Comparison of ENCODE assay signal across 10 mouse cellular contexts in genomic region chr5:124012885-124013284, GRCm38 (mm10). TPM values are rescaled to one million over a fixed set of nuclear protein-coding genes. Genes with fewer than 3 reads are reported as not detected.
DNase-seq lines count a peak whose midpoint lies in the region; ATAC-seq and TF ChIP-seq lines count a peak whose summit lies in the region.
"Had no signal": no experiment of that assay in that cellular context is flagged by ENCODE, and none has a peak within 500 bp of the region (broad histone marks: within the 10 kb centered on the region; RNA-seq: fewer than 3 reads in every experiment).

No protein-coding gene starts in this region.

- H3K4me2 ChIP-seq in heart, embryonic 11.5 days = no peak overlapping the region; the same call in 1 of the 2 replicates
- no peak overlapping the region for H3K4me2 ChIP-seq in limb, embryonic 14.5 days (replicated peaks; ENCODE audit: low read depth, low read length, severe bottlenecking)
- H3K4me2 ChIP-seq in stomach, embryonic 15.5 days = no peak overlapping the region

- no peak overlapping the region for H3K4me3 ChIP-seq in heart, embryonic 11.5 days (ENCODE audit: low read depth, low read length)
- peak overlapping the region; percentile 89 for H3K4me3 ChIP-seq in megakaryocyte, embryonic 14.5 days (replicated peaks)
- H3K4me3 ChIP-seq in limb, embryonic 14.5 days (replicated peaks; ENCODE audit: low read length) = no peak overlapping the region
- no peak overlapping the region for H3K4me3 ChIP-seq in stomach, embryonic 15.5 days (replicated peaks)
- H3K4me3 ChIP-seq: embryonic facial prominence, embryonic 12.5 days had no signal

- H3K36me3 ChIP-seq in heart, embryonic 11.5 days (ENCODE audit: control insufficient read depth, insufficient read depth, low read length) = peaks cover 11% of the 10 kb centered on the region
- peaks cover 93% of the 10 kb centered on the region for H3K36me3 ChIP-seq in megakaryocyte, embryonic 14.5 days (replicated peaks; ENCODE audit: low read length)
- H3K36me3 ChIP-seq in limb, embryonic 14.5 days (ENCODE audit: control insufficient read depth, insufficient read depth, low read length) = peaks cover 27% of the 10 kb centered on the region
- peaks cover 14% of the 10 kb centered on the region for H3K36me3 ChIP-seq in stomach, embryonic 15.5 days

- no peaks in the 10 kb centered on the region for H3K9me3 ChIP-seq in heart, embryonic 11.5 days (replicated peaks; ENCODE audit: control insufficient read depth, low read length)
- H3K9me3 ChIP-seq in megakaryocyte, embryonic 14.5 days = no peaks in the 10 kb centered on the region
- no peaks in the 10 kb centered on the region for H3K9me3 ChIP-seq in limb, embryonic 14.5 days (ENCODE audit: control insufficient read depth, low read length)
- no peaks in the 10 kb centered on the region for H3K9me3 ChIP-seq in stomach, embryonic 15.5 days
- H3K9me3 ChIP-seq: embryonic facial prominence, embryonic 12.5 days had no signal

- no peak overlapping the region for H3K9ac ChIP-seq in heart, embryonic 11.5 days (ENCODE audit: low read depth, low read length)
- H3K9ac ChIP-seq in limb, embryonic 14.5 days (ENCODE audit: low read depth, low read length, severe bottlenecking) = no peak overlapping the region
- H3K9ac ChIP-seq in stomach, embryonic 15.5 days = no peak overlapping the region
- H3K9ac ChIP-seq: embryonic facial prominence, embryonic 12.5 days had no signal

- peaks cover 82% of the 10 kb centered on the region for H3K4me1 ChIP-seq in heart, embryonic 11.5 days (ENCODE audit: control insufficient read depth, insufficient read depth, low read length)
- H3K4me1 ChIP-seq in megakaryocyte, embryonic 14.5 days = peaks cover 97% of the 10 kb centered on the region
- peaks cover 46% of the 10 kb centered on the region for H3K4me1 ChIP-seq in limb, embryonic 14.5 days (ENCODE audit: control insufficient read depth, insufficient read depth, low read length)
- peaks cover 72% of the 10 kb centered on the region for H3K4me1 ChIP-seq in stomach, embryonic 15.5 days

- no peak for DNase-seq in heart, postnatal 4 days
- DNase-seq in limb, embryonic 14.5 days (ENCODE audit: low spot score) = no peak
- DNase-seq in embryo, embryonic 11 days = no peak
- no peak for DNase-seq in ovary, postnatal 36 days (ENCODE audit: low spot score)
- DNase-seq: right cerebral cortex, adult 18-20 months had no signal

- no peak for ATAC-seq in heart, embryonic 11.5 days (replicated peaks; ENCODE audit: insufficient number of reproducible peaks, low FRiP score, low TSS enrichment)
- ATAC-seq in megakaryocyte, adult 5-6 weeks (ENCODE audit: poor library complexity, severe bottlenecking) = no peak
- ATAC-seq in limb, embryonic 14.5 days (ENCODE audit: low FRiP score, low read depth) = no peak
- ATAC-seq in stomach, embryonic 15.5 days (ENCODE audit: insufficient read depth, low FRiP score, low read depth) = no peak

- no peaks in the 10 kb centered on the region for H3K27me3 ChIP-seq in heart, embryonic 11.5 days (ENCODE audit: control insufficient read depth, insufficient read depth, low read length)
- no peaks in the 10 kb centered on the region for H3K27me3 ChIP-seq in megakaryocyte, embryonic 14.5 days (replicated peaks)
- H3K27me3 ChIP-seq in limb, embryonic 14.5 days (ENCODE audit: control insufficient read depth, insufficient read depth, low read length) = no peaks in the 10 kb centered on the region
- no peaks in the 10 kb centered on the region for H3K27me3 ChIP-seq in stomach, embryonic 15.5 days (replicated peaks)
- H3K27me3 ChIP-seq: embryonic facial prominence, embryonic 12.5 days had no signal

- 49% methylated on average over 10 of the region's 10 CpGs for WGBS in heart, embryonic 11.5 days (ENCODE audit: insufficient replicate concordance)
- 83% methylated on average over 10 of the region's 10 CpGs for WGBS in limb, embryonic 14.5 days
- 66% methylated on average over 10 of the region's 10 CpGs for WGBS in stomach, embryonic 15.5 days

- no peak for TF ChIP-seq POLR2A in limb, embryonic 14.5 days (IDR thresholded peaks at IDR 0.05; ENCODE audit: borderline replicate concordance, extremely low read depth, insufficient read depth, insufficient read length)

- peak overlapping the region; percentile 82; the same call in 1 of the 2 replicates for H3K27ac ChIP-seq in heart, embryonic 11.5 days (ENCODE audit: low read depth, low read length)
- H3K27ac ChIP-seq in limb, embryonic 14.5 days (replicated peaks; ENCODE audit: low read depth, low read length) = peak overlapping the region; percentile 80; the same call in 1 of the 2 replicates
- 0 out of 2 replicates have a peak overlapping the region, but pooled peaks have one; percentile 83 for H3K27ac ChIP-seq in stomach, embryonic 15.5 days

RNA-seq across cellular contexts. Expression of gene Vps37b, which starts 19.2 kb away (rescaled TPM):
- 43.3 and 48.2 TPM in 2 replicates for polyA plus RNA-seq in heart, embryonic 11.5 days (2014; fragmentation: Nextera tagmentation; extraction: Ambion mirVana)
- total RNA-seq in heart, postnatal 4 days (2021) = 10 to 100 TPM; 42.3 to 49.1 TPM
- 437 and 1,468 TPM in 2 replicates for polyA plus RNA-seq in megakaryocyte, embryonic 14.5 days (2012; ENCODE audit: insufficient read depth, low replicate concordance)
- total RNA-seq in megakaryocyte, adult 5-6 weeks (2015) = 28.9 and 29.2 TPM in 2 replicates
- total RNA-seq in megakaryocyte, adult 5-6 weeks (2017) = 29.1 and 29.9 TPM in 2 replicates
- polyA plus RNA-seq in limb, embryonic 14.5 days (2012; rRNA removed) = 44.2 and 54.9 TPM in 2 replicates
- polyA plus RNA-seq in limb, embryonic 14.5 days (2014; fragmentation: Nextera tagmentation; extraction: Ambion mirVana) = 29.3 and 34.4 TPM in 2 replicates
- polyA plus RNA-seq in stomach, embryonic 15.5 days (2015; fragmentation: Nextera tagmentation; extraction: Ambion mirVana) = 36.2 and 37.1 TPM in 2 replicates

RNA-seq across cellular contexts. Expression of gene Hip1r, which starts 39.5 kb away (rescaled TPM):
- polyA plus RNA-seq in heart, embryonic 11.5 days (2014; fragmentation: Nextera tagmentation; extraction: Ambion mirVana) = 2.7 and 2.9 TPM in 2 replicates
- total RNA-seq in heart, postnatal 4 days (2021) = 10 to 100 TPM; 29.6 to 42.2 TPM
- 5.4 and 11.0 TPM in 2 replicates for polyA plus RNA-seq in megakaryocyte, embryonic 14.5 days (2012; ENCODE audit: insufficient read depth, low replicate concordance)
- 6.0 and 6.6 TPM in 2 replicates for total RNA-seq in megakaryocyte, adult 5-6 weeks (2015)
- total RNA-seq in megakaryocyte, adult 5-6 weeks (2017) = 12.1 and 13.0 TPM in 2 replicates
- 10.6 and 12.3 TPM in 2 replicates for polyA plus RNA-seq in limb, embryonic 14.5 days (2012; rRNA removed)
- polyA plus RNA-seq in limb, embryonic 14.5 days (2014; fragmentation: Nextera tagmentation; extraction: Ambion mirVana) = 8.7 and 9.9 TPM in 2 replicates
- polyA plus RNA-seq in stomach, embryonic 15.5 days (2015; fragmentation: Nextera tagmentation; extraction: Ambion mirVana) = 24.0 and 27.0 TPM in 2 replicates
